Comparison of ENCODE assay signal across 36 mouse cellular contexts in the genomic region with DNA sequence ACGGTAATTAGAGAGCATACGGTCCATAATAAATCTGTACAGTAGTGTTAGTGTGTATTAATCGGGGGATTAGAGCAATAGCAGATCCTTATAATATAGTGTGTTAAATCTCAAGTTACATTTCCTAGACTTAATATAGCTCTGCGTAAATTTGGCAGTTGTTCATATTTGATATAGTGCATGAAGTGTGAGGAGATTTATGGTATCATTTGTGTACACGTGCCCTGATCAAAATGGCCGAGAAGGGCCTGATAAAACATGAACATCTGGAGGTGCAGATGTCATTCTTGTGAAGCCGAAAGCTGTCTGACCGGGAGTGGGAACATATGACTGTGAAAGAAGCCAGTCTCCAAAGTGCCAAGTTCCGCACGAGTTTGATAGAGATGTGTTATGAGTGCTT.
"Had no signal": no experiment of that assay in that cellular context is flagged by ENCODE, and none has a peak within 500 bp of the region (broad histone marks: within the 10 kb centered on the region; RNA-seq: fewer than 3 reads in every experiment).

No protein-coding gene starts in this region.

- H3K9me3 ChIP-seq: heart, embryonic 10.5 days; heart, embryonic 12.5 days; heart, embryonic 13.5 days; heart, embryonic 15.5 days; hindbrain, embryonic 10.5 days; hindbrain, embryonic 12.5 days; hindbrain, embryonic 15.5 days; intestine, embryonic 15.5 days; kidney, embryonic 15.5 days had no signal

- H3K27ac ChIP-seq: heart, adult 2 months; heart, embryonic 10.5 days; heart, embryonic 13.5 days; heart, embryonic 15.5 days; hindbrain, embryonic 10.5 days; hindbrain, embryonic 12.5 days; hindbrain, embryonic 13.5 days; hindbrain, embryonic 14.5 days; hindbrain, embryonic 15.5 days; hindbrain, postnatal 0 days; intestine, embryonic 15.5 days; kidney, embryonic 15.5 days; kidney, postnatal 0 days; layer of hippocampus, adult 2 months had no signal

- H3K4me3 ChIP-seq: heart, adult 2 months; heart, embryonic 10.5 days; heart, embryonic 12.5 days; heart, embryonic 13.5 days; heart, embryonic 15.5 days; hindbrain, embryonic 10.5 days; hindbrain, embryonic 12.5 days; hindbrain, embryonic 13.5 days; hindbrain, embryonic 15.5 days; intestine, embryonic 15.5 days; kidney, embryonic 15.5 days; layer of hippocampus, adult 2 months had no signal

- H3K27me3 ChIP-seq: heart, embryonic 12.5 days; heart, embryonic 13.5 days; heart, embryonic 15.5 days; hindbrain, embryonic 12.5 days; hindbrain, embryonic 15.5 days; intestine, embryonic 15.5 days; kidney, embryonic 15.5 days had no signal

- H3K9ac ChIP-seq: heart, embryonic 12.5 days; heart, embryonic 13.5 days; heart, embryonic 15.5 days; hindbrain, embryonic 12.5 days; hindbrain, embryonic 13.5 days; hindbrain, embryonic 14.5 days; hindbrain, embryonic 15.5 days; intestine, embryonic 15.5 days; kidney, embryonic 15.5 days had no signal

- H3K4me1 ChIP-seq: heart, embryonic 10.5 days; heart, embryonic 12.5 days; heart, embryonic 13.5 days; heart, embryonic 15.5 days; hindbrain, embryonic 10.5 days; hindbrain, embryonic 12.5 days; hindbrain, embryonic 13.5 days; hindbrain, embryonic 15.5 days; intestine, embryonic 15.5 days; kidney, embryonic 15.5 days had no signal

- ATAC-seq: hindbrain, embryonic 16.5 days; hindbrain, postnatal 0 days; inflammation-experienced regulatory T-cells, adult 6 months; intestine, embryonic 15.5 days; intestine, embryonic 16.5 days; intestine, postnatal 0 days had no signal

- DNase-seq: heart, adult 2 months; heart, postnatal 10 days; heart, postnatal 14 days; heart, postnatal 36 days; heart, postnatal 4 days; kidney, adult 11 months; kidney, adult 18-20 months; kidney, adult 2 months; kidney, adult 8-10 months; kidney, adult 9 months; kidney, postnatal 10 days; kidney, postnatal 14 days; kidney, postnatal 25 days; kidney, postnatal 36 days; kidney, postnatal 4 days; layer of hippocampus, adult 9-11 months; layer of hippocampus, postnatal 36 days had no signal

- H3K4me2 ChIP-seq: heart, embryonic 11.5 days; heart, embryonic 12.5 days; heart, embryonic 13.5 days; heart, embryonic 15.5 days; hindbrain, embryonic 12.5 days; hindbrain, embryonic 13.5 days; hindbrain, embryonic 14.5 days; hindbrain, embryonic 15.5 days; intestine, embryonic 15.5 days; kidney, embryonic 15.5 days had no signal

- H3K36me3 ChIP-seq: heart, embryonic 10.5 days; heart, embryonic 12.5 days; heart, embryonic 13.5 days; heart, embryonic 15.5 days; hindbrain, embryonic 10.5 days; hindbrain, embryonic 12.5 days; hindbrain, embryonic 13.5 days; hindbrain, embryonic 15.5 days; intestine, embryonic 15.5 days; kidney, embryonic 15.5 days had no signal
